Mouse (Mus musculus) c-Kit-positive CD71-positive TER-119-negative erythroid progenitor cells, embryonic 14.5 days (primary cell): ENCODE results near the gene Oard1.

Experiments used
- DNase-seq: peaks from one replicate; pipeline ENCODE4 v3.0.0-alpha.2; 2013; ENCODE audit warnings: low read depth

The Oard1 gene

GRCm38 (mm10) chr17:48436487-48436886, 26.7 kb downstream of the Oard1 start:
- no peak for DNase-seq

GRCm38 (mm10) chr17:48437421-48437911, 27.7 kb downstream of the Oard1 start:
- DNase-seq: no peak

- DNase-seq: no peak
These were observed 33.1 kb downstream of the Oard1 start for GRCm38 (mm10) chr17:48442745-48443457.

- DNase-seq: no peak
These were observed 33.8 kb downstream of the Oard1 start for GRCm38 (mm10) chr17:48443542-48444145.

GRCm38 (mm10) chr17:48447675-48448074, 37.9 kb downstream of the Oard1 start:
- DNase-seq: no peak

GRCm38 (mm10) chr17:48450666-48451352, 41.0 kb downstream of the Oard1 start:
- peak; percentile 75 for DNase-seq

- DNase-seq: peak; percentile 82
These were observed 41.5 kb downstream of the Oard1 start, which contains the start of gene Tspo2 for GRCm38 (mm10) chr17:48451353-48451675. Gene Tspo2, minus strand, starts transcription at chr17:48451522.

- DNase-seq: no peak
These were observed 42.1 kb downstream of the Oard1 start for GRCm38 (mm10) chr17:48451753-48452444.

- no peak for DNase-seq
These were observed 43.7 kb downstream of the Oard1 start for GRCm38 (mm10) chr17:48453489-48453888.

GRCm38 (mm10) chr17:48454190-48454589, 44.4 kb downstream of the Oard1 start:
- no peak for DNase-seq

- no peak for DNase-seq
These were observed 44.9 kb downstream of the Oard1 start, which contains the start of gene Unc5cl for GRCm38 (mm10) chr17:48454688-48455087. Gene Unc5cl, plus strand, starts transcription at chr17:48454901.

- no peak for DNase-seq
These were observed 46.1 kb downstream of the Oard1 start for GRCm38 (mm10) chr17:48455955-48456354.

- DNase-seq: no peak
These were observed 48.3 kb downstream of the Oard1 start for GRCm38 (mm10) chr17:48457971-48458653.

- DNase-seq: no peak
These were observed 52.3 kb downstream of the Oard1 start for GRCm38 (mm10) chr17:48462096-48462495.

GRCm38 (mm10) chr17:48463391-48463790, 53.6 kb downstream of the Oard1 start:
- DNase-seq: no peak
